Mouse (Mus musculus) myocyte (in vitro differentiated cells): ENCODE measurements around the gene Rasl11a.

Experiments
- CEBPB ChIP-seq: IDR thresholded peaks from 2 replicates; pipeline ENCODE4 v1.6.1; 2011; ENCODE audit warnings: mild to moderate bottlenecking, moderate library complexity; ENCODE audit not compliant: poor library complexity, insufficient read depth, severe bottlenecking
- E2F4 ChIP-seq: IDR thresholded peaks from one replicate; pipeline ENCODE4 v1.6.1; 2011; ENCODE audit warnings: mild to moderate bottlenecking, control low read depth, moderate library complexity; ENCODE audit not compliant: insufficient read depth
- MAX ChIP-seq: IDR thresholded peaks from one replicate; pipeline ENCODE4 v1.6.1; 2011; ENCODE audit warnings: low read depth, mild to moderate bottlenecking, control low read depth
- MYOD1 ChIP-seq, 3 experiments: IDR thresholded peaks; one replicate each; pipeline ENCODE4 v1.6.1; 2011; ENCODE audit warnings: control low read depth in 2 of 3, low read depth in 2 of 3, mild to moderate bottlenecking in 2 of 3, moderate library complexity in 1 of 3; ENCODE audit not compliant: insufficient read length in 2 of 3, control insufficient read depth in 1 of 3
- MYOG ChIP-seq, 3 experiments: IDR thresholded peaks; one replicate each; pipeline ENCODE4 v1.6.1; 2011; ENCODE audit warnings: control low read depth in 2 of 3, low read depth in 2 of 3, mild to moderate bottlenecking in 2 of 3; ENCODE audit not compliant: insufficient read length in 2 of 3, control insufficient read depth in 1 of 3, insufficient read depth in 1 of 3
- POLR2A ChIP-seq: IDR thresholded peaks from one replicate; pipeline ENCODE4 v1.6.1; 2011; ENCODE audit warnings: low read depth, mild to moderate bottlenecking, control low read depth, moderate library complexity; ENCODE audit not compliant: insufficient read length
- POLR2AphosphoS2 ChIP-seq: IDR thresholded peaks from one replicate; pipeline ENCODE4 v1.6.1; 2011; ENCODE audit warnings: low read depth, control low read depth; ENCODE audit not compliant: insufficient read length
- TCF12 ChIP-seq: IDR thresholded peaks from one replicate; pipeline ENCODE4 v1.6.1; 2011; ENCODE audit warnings: mild to moderate bottlenecking, control low read depth; ENCODE audit not compliant: poor library complexity, insufficient read depth, severe bottlenecking
- TCF3 ChIP-seq: IDR thresholded peaks from one replicate; pipeline ENCODE4 v1.6.1; 2011; ENCODE audit warnings: low read depth, control low read depth; ENCODE audit not compliant: insufficient read length
- USF1 ChIP-seq: IDR thresholded peaks from one replicate; pipeline ENCODE4 v1.6.1; 2011; ENCODE audit warnings: low read depth, mild to moderate bottlenecking, control low read depth, moderate library complexity

- TF ChIP-seq TCF12 (no peak), POLR2A (no peak), MYOD1 (IDR thresholded peaks at IDR 0.05; ENCODE audit: control insufficient read depth in 1 of 3, insufficient read length in 2 of 3, low read depth in 2 of 3) (no peak), POLR2AphosphoS2 (no peak), TCF3 (no peak), USF1 (no peak), MAX (no peak), MYOG (IDR thresholded peaks at IDR 0.05; ENCODE audit: control insufficient read depth in 1 of 3, insufficient read depth in 1 of 3, insufficient read length in 2 of 3, low read depth in 2 of 3) (no peak), E2F4 (no peak), CEBPB (no peak)
These were observed 34.9 kb upstream of the Rasl11a start for GRCm38 (mm10) chr5:146809951-146810350.
